Mouse (Mus musculus) forebrain, embryonic 13.5 days (tissue): ENCODE data around the gene Oaz3. TPM values are rescaled to one million over a fixed set of nuclear protein-coding genes. Genes with fewer than 3 reads are reported as not detected.

Experiments used
- ATAC-seq: fragments of 200-750 bp; cut with Nextera tagmentation; 2 replicates; pipeline ENCODE4 v1.8.0; 2017
- H3K27ac ChIP-seq: fragments of 300-500 bp; sonication (generic); 2 replicates; pipeline ENCODE4 v1.5.1; 2015; ENCODE audit warnings: inconsistent platforms, mild to moderate bottlenecking, moderate library complexity
- H3K27me3 ChIP-seq: fragments of 300-500 bp; sonication (generic); 2 replicates; pipeline ENCODE4 v1.6.1; 2015; ENCODE audit warnings: mild to moderate bottlenecking, inconsistent platforms
- H3K36me3 ChIP-seq: fragments of 300-500 bp; sonication (generic); 2 replicates; pipeline ENCODE4 v1.6.1; 2015; ENCODE audit warnings: mild to moderate bottlenecking, inconsistent platforms; ENCODE audit not compliant: poor library complexity, severe bottlenecking
- H3K4me1 ChIP-seq: fragments of 300-500 bp; sonication (generic); 2 replicates; pipeline ENCODE4 v1.6.1; 2015; ENCODE audit warnings: inconsistent platforms
- H3K4me2 ChIP-seq: fragments of 300-500 bp; sonication (generic); 2 replicates; pipeline ENCODE4 v1.6.1; 2015; ENCODE audit warnings: inconsistent platforms, mild to moderate bottlenecking, moderate library complexity
- H3K4me3 ChIP-seq: fragments of 300-500 bp; sonication (generic); 2 replicates; pipeline ENCODE4 v1.5.1; 2015; ENCODE audit warnings: mild to moderate bottlenecking, inconsistent platforms
- H3K9ac ChIP-seq: fragments of 300-500 bp; sonication (generic); 2 replicates; pipeline ENCODE4 v1.6.1; 2015; ENCODE audit warnings: mild to moderate bottlenecking, inconsistent platforms
- H3K9me3 ChIP-seq: fragments of 300-500 bp; sonication (generic); replicated peaks from 2 replicates; pipeline ENCODE4 v1.6.1; 2016; ENCODE audit warnings: inconsistent platforms
- WGBS: fragments of 180-500 bp; shearing (Covaris S2); methylation state at CpG from one replicate; pipeline ENCODE4 v1.1.7; 2015; 5-methylcytosine and 5-hydroxymethylcytosine counted together
- polyA plus RNA-seq: library from polyadenylated mRNA; unstranded; fragments of >200 nt; fragmentation: Nextera tagmentation; extraction: Ambion mirVana; gene quantifications from 2 replicates; pipeline ENCODE4 v1.2.1, GENCODE M21; 2015

Oaz3 gene
- polyA plus RNA-seq, 1 experiment from 2014 or later, result 1.4 TPM

DNA sequence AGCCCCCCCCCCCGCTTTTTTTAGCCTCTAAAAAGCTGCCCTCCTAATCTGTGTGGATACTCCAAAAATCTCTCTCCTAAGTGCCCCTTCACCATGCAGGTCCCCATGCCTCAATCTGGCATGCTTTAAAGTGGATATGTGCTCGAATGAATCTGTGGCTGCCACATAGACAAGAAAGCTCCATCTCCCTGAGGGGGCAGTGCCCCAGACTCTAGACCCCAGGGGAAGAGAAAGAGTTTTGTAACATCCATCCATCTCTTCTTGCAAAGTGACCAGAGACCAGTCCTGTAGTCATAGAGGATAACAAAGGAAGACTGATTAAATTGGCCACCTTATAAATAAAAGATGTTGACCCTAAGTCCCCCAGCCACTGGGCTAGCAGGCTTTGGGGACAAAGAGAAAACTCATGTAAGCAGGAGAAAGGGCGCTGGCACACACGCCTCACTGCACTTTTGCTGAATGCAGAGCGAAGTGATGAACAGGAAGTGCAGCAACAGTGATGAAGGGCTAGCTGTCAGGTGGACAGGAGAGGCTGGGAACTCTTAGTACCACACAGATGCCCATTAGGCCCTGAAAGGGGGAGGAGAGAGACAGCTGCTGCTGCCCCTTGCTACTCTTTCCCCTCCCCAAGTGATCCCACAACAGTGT, 43.9 kb downstream of the Oaz3 start:
- Histone ChIP-seq H3K9me3 (no peaks in the 10 kb centered on the region), H3K27ac (no peak overlapping the region), H3K36me3 (no peaks in the 10 kb centered on the region), H3K9ac (peak overlapping the region; percentile 71), H3K4me1 (peaks cover 34% of the 10 kb centered on the region), H3K4me2 (peak overlapping the region; percentile 65), H3K4me3 (peak overlapping the region; percentile 37), H3K27me3 (peaks cover 18% of the 10 kb centered on the region)
- ATAC-seq, result peak; percentile 5; the same call in 1 of the 2 replicates
- WGBS, result 10% methylated on average over 5 of the region's 5 CpGs

DNA sequence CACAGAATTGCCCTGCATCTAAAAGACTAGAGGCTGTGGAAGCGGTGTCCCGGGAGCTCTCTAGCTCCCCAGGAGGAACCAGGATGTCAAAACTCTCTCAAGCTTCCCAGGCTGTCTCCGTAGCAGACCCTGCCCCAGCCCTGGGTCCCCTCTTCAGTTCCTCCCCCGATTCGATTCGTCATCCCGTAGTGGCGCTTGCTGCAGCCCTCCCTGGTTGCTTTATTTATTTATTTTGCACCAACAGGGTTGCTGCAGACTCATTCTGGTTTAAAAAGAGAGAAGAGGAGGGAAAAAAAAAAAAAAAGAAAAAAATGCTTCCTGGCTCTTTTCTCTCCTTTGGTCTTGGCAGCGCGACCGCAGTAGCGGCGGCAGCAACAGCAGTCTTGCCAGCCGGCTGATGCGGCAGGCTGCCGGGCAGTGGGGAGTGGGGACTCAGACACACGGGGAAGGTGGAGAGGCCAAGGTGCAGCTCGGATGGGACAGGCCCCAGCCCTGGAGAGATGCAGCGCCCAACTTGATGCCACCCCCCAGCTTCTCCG, 44.7 kb downstream of the Oaz3 start:
- H3K4me2 ChIP-seq, result peak overlapping the region; percentile 65
- H3K9ac ChIP-seq, result peak overlapping the region; percentile 71
- H3K9me3 ChIP-seq, result no peaks in the 10 kb centered on the region
- peak; percentile 85 for ATAC-seq
- no peak overlapping the region for H3K27ac ChIP-seq
- peaks cover 26% of the 10 kb centered on the region for H3K4me1 ChIP-seq
- WGBS, result 2% methylated on average over 20 of the region's 20 CpGs
- H3K4me3 ChIP-seq, result peak overlapping the region; percentile 37
- H3K27me3 ChIP-seq, result peaks cover 18% of the 10 kb centered on the region
- no peaks in the 10 kb centered on the region for H3K36me3 ChIP-seq

DNA sequence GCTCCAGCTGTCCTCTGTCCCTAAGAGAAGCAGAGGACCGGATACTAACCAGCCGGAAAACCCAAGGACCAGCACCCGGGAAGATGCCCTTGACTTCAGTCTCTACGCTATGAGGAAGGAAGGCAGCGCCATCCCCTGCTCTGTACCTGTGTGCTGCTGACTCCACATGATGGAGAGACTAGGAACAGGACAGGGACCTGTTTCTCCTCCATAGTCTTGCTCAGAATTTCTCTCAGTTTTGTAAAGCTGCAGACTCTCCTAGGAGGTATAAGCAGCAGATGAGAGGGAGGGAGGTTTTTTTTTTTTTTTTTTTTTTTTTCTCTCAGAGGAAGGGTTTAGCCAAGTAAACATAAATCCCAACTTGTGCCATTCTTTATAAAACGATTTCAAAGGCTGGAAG, 45.5 kb downstream of the Oaz3 start, which contains the start of gene Lingo4:
Gene Lingo4, plus strand, starts transcription at position 301 of the 400 bp plus-strand sequence.
- Histone ChIP-seq H3K4me1 (peaks cover 21% of the 10 kb centered on the region), H3K4me3 (peak within 1 kb of the TSS; percentile 37), H3K9ac (peak within 1 kb of the TSS; percentile 71), H3K27me3 (peaks cover 18% of the 10 kb centered on the region), H3K36me3 (no peaks in the 10 kb centered on the region), H3K4me2 (peak within 1 kb of the TSS; percentile 65), H3K9me3 (no peaks in the 10 kb centered on the region), H3K27ac (no peak within 1 kb of the TSS)
- WGBS, result 75% methylated on average over 6 of the region's 6 CpGs
- ATAC-seq, result no peak

DNA sequence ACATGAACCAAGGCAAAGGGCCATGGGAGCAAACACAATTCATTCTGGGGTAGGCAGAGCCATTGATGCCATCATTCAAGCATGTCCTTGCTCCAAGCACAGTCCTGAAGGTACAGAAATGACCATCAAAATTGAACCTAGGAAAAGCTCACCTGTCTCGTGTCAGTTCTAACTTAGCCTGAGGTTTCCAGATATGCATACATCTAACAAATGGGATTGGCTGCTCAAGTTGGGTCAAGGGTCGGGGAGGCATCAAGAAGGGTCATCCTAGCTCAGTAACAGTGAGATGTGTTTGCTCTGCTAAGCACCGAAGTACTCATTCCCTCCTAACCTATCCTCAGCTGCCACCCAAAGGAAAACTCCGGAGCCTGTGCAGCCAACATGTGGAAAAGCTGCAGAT, 46.9 kb downstream of the Oaz3 start:
- no peak for ATAC-seq
- peaks cover 18% of the 10 kb centered on the region for H3K27me3 ChIP-seq
- no peak overlapping the region for H3K27ac ChIP-seq
- no peaks in the 10 kb centered on the region for H3K9me3 ChIP-seq
- H3K36me3 ChIP-seq, result no peaks in the 10 kb centered on the region
- no peak overlapping the region for H3K4me3 ChIP-seq
- WGBS, result 89% methylated on average over 4 of the region's 4 CpGs
- H3K9ac ChIP-seq, result no peak overlapping the region
- H3K4me2 ChIP-seq, result no peak overlapping the region
- peaks cover 21% of the 10 kb centered on the region for H3K4me1 ChIP-seq

DNA sequence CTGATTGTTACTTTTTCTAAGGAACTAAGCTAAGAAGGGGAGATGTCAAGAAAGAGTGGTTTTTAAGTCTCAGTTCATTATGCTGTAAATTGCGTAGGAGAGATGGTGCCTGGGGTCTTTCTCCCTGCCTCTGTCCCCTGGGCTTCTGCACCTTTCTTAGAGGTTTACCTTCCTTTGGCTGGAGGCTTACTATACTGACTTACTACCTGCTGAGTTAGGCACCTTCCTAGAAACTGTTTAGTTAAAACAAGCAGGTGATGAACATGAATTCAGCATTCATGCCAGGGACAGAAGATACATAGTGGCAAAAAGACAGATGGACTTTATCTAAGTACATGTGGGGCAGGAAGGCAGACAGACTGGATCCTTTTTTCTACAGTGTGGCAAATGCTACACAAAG, 47.4 kb downstream of the Oaz3 start:
- Histone ChIP-seq H3K4me2 (no peak overlapping the region), H3K4me1 (peaks cover 21% of the 10 kb centered on the region)
- WGBS, result 79% methylated on average over 1 of the region's 1 CpGs

DNA sequence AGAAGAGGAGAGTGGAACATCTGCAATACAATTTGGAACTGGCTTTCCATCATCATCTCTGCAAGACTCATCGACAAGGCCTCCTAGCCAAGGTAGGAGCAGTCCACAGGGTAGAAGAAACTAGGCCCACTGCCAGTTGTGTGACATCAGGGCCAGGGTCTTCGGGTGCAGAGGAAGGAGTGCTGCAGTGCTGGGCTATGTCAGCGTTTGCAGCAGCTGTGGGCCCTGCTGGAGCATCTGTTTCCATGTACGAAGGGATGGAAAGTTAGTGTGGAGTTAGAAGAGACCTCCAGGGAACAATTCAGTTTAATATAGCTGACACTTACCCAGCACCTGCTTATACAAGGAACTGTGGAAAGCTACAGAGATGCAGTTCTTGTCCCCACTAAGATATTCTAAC, 50.7 kb downstream of the Oaz3 start:
- Histone ChIP-seq H3K27me3 (peaks cover 13% of the 10 kb centered on the region), H3K4me3 (no peak overlapping the region), H3K4me2 (no peak overlapping the region), H3K9me3 (no peaks in the 10 kb centered on the region), H3K9ac (no peak overlapping the region), H3K27ac (no peak overlapping the region), H3K4me1 (no peaks in the 10 kb centered on the region), H3K36me3 (no peaks in the 10 kb centered on the region)
- ATAC-seq, result no peak
- 81% methylated on average over 4 of the region's 4 CpGs for WGBS

More for the DNA sequence above, 47.4 kb downstream of the Oaz3 start:
- no peak overlapping the region for H3K9ac ChIP-seq
- no peaks in the 10 kb centered on the region for H3K9me3 ChIP-seq
- no peaks in the 10 kb centered on the region for H3K36me3 ChIP-seq
- H3K4me3 ChIP-seq, result no peak overlapping the region
- H3K27ac ChIP-seq, result no peak overlapping the region
- H3K27me3 ChIP-seq, result peaks cover 18% of the 10 kb centered on the region
- no peak for ATAC-seq

DNA sequence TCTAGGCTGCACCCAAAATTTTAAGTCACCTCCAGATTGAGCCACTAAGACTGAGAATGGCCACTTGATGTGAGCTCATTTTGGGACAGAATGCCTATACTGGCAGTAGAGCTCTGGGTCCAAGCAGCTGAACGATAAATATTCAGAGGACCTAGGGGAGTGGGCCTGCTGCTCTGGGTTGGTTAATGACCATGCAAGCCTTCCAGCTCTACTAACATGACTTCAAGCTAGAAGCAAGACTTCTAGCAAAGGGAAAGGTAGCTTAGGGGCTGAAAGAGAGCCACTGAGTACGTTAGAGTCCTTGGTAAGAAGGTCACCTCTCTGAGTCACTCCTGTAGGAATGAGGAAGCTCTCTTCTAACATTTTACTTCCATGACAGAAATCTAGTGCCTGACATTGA, 51.6 kb downstream of the Oaz3 start:
- Histone ChIP-seq H3K36me3 (no peaks in the 10 kb centered on the region), H3K9me3 (no peaks in the 10 kb centered on the region), H3K27me3 (0 out of 2 replicates have a peak, but pooled peaks cover 7% of the 10 kb centered on the region), H3K4me1 (no peaks in the 10 kb centered on the region), H3K9ac (no peak overlapping the region), H3K27ac (no peak overlapping the region), H3K4me2 (no peak overlapping the region), H3K4me3 (no peak overlapping the region)
- ATAC-seq, result no peak
- WGBS, result 88% methylated on average over 2 of the region's 2 CpGs

DNA sequence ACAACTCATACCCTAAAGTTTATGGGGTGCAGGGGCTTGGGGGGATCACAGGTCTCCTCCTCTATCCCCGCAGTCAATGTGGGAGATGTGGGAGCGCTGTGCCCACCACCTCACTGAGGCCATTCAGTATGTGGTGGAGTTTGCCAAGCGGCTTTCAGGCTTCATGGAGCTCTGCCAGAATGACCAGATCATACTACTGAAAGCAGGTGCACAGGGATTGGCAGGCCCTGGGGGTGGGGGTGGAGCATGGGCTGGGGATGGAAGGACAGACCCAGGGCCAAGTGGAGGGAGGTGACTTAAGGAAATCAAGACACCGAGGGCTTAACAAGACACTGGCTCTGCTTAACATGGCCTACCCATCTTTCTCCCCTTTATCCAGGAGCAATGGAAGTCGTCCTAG, 52.7 kb downstream of the Oaz3 start:
- Histone ChIP-seq H3K27ac (no peak overlapping the region), H3K4me1 (no peaks in the 10 kb centered on the region), H3K4me3 (no peak overlapping the region), H3K36me3 (no peaks in the 10 kb centered on the region), H3K4me2 (no peak overlapping the region), H3K27me3 (no peaks in the 10 kb centered on the region), H3K9ac (no peak overlapping the region), H3K9me3 (no peaks in the 10 kb centered on the region)
- 82% methylated on average over 5 of the region's 5 CpGs for WGBS
- ATAC-seq, result no peak

DNA sequence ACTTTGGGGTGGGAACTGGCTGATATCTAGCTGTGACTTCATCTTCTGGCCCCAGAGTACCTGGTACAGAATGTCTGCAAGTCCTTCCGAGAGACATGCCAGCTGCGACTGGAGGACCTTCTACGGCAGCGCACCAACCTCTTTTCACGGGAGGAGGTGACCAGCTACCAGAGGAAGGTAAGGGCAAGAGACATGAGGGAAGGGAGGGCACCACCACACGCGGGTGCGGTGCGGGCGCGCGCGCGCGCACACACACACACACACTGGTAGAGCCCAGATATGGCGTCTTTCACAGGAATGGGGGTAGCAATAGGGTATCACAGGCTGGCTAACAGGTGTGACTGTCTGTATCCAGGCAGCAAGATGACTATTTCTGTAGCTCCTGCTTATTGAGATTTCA, 54.3 kb downstream of the Oaz3 start:
- H3K9me3 ChIP-seq, result no peaks in the 10 kb centered on the region
- H3K4me3 ChIP-seq, result no peak overlapping the region
- no peak overlapping the region for H3K27ac ChIP-seq
- no peaks in the 10 kb centered on the region for H3K36me3 ChIP-seq
- H3K4me1 ChIP-seq, result no peaks in the 10 kb centered on the region
- no peak overlapping the region for H3K4me2 ChIP-seq
- no peaks in the 10 kb centered on the region for H3K27me3 ChIP-seq
- H3K9ac ChIP-seq, result no peak overlapping the region
- ATAC-seq, result no peak
- WGBS, result 95% methylated on average over 16 of the region's 16 CpGs

DNA sequence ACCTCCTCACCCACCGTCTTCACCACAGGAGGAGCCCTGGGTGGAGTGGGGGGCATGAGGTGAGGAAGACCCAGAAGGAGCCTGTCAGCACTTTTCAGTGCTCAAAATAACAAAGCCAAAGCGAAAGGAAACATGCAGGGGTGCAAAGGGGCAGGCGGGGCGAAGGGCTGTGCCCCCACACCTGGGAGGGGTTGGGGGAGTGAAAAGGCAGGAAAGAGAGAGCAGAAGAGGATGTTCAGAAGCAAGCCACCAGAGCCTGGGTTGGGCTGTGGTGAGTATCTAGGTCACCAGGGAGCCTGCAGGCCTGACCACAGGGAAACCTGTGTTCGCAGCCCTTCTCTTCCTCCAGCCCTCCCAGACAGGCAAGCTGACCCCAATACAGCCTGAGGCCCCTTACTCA, 55.7 kb downstream of the Oaz3 start:
- H3K4me2 ChIP-seq, result no peak overlapping the region
- no peaks in the 10 kb centered on the region for H3K36me3 ChIP-seq
- H3K27me3 ChIP-seq, result no peaks in the 10 kb centered on the region
- H3K9me3 ChIP-seq, result no peaks in the 10 kb centered on the region
- H3K27ac ChIP-seq, result no peak overlapping the region
- H3K4me1 ChIP-seq, result no peaks in the 10 kb centered on the region
- no peak overlapping the region for H3K4me3 ChIP-seq
- 91% methylated on average over 5 of the region's 5 CpGs for WGBS
- ATAC-seq, result no peak
- H3K9ac ChIP-seq, result no peak overlapping the region

DNA sequence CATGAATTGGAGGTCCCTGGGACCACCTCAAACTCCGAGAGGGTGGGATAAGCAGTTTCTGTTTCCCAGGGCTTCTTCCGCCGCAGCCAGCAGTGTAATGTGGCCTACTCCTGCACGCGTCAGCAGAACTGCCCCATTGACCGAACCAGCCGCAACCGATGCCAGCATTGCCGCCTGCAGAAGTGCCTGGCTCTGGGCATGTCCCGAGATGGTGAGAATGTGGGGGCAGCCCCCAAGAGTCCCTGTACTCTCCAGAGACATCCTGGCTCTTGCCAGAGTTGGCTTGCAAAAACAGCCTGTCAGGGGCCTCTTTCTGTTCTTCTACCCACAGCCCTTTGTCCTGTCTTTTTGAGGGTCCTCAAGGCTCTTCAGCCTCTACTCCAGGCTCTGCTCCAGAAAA, 56.3 kb downstream of the Oaz3 start:
- 96% methylated on average over 10 of the region's 10 CpGs for WGBS
- Histone ChIP-seq H3K27ac (no peak overlapping the region), H3K9ac (no peak overlapping the region), H3K27me3 (no peaks in the 10 kb centered on the region), H3K4me3 (no peak overlapping the region), H3K4me1 (no peaks in the 10 kb centered on the region), H3K4me2 (no peak overlapping the region), H3K36me3 (no peaks in the 10 kb centered on the region), H3K9me3 (no peaks in the 10 kb centered on the region)
- ATAC-seq, result no peak

DNA sequence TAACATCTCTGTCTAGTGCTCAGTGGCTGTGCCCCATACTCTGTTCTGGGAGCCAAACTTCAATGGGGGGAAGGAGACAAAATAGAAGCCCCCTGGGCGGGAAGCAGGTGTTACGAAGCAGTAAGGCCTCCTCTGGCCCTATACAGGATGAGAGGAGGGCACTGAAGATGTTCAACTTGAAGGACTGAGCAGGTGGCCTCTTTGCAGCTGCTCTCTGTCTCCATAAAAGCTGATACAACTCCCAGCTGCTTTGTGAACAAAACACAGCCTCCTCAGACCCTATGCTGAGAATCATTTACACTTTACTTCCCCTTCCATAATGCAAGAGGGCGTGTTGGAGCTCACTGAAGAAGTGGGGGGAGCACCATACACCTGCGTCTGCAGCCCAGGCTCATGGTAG, 57.0 kb downstream of the Oaz3 start:
- no peaks in the 10 kb centered on the region for H3K27me3 ChIP-seq
- H3K27ac ChIP-seq, result no peak overlapping the region
- no peaks in the 10 kb centered on the region for H3K9me3 ChIP-seq
- no peak for ATAC-seq
- no peak overlapping the region for H3K9ac ChIP-seq
- 67% methylated on average over 4 of the region's 4 CpGs for WGBS
- H3K4me3 ChIP-seq, result no peak overlapping the region
- no peaks in the 10 kb centered on the region for H3K36me3 ChIP-seq
- no peaks in the 10 kb centered on the region for H3K4me1 ChIP-seq
- H3K4me2 ChIP-seq, result no peak overlapping the region

DNA sequence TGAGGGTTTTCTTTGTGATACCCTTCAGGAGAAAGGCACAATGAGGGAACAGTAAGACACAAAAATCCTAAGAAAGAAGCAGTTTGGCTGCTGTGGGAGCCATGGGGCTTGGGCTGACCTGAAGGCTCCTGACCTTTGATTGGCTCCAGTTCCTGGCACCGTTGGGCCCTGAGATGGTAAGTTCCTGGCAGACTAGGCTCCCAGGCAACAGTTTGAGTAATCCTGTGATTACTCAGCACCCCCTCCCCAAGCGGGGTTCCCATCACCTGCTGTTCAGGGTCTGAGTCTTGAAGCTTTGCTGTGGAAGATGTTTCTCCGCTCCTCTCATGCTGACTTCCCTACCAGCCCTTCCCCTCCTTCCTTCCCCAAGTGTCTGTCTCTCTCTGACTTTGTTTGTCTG, 60.2 kb downstream of the Oaz3 start:
- Histone ChIP-seq H3K4me2 (no peak overlapping the region), H3K9me3 (no peaks in the 10 kb centered on the region), H3K4me1 (no peaks in the 10 kb centered on the region), H3K27ac (no peak overlapping the region), H3K27me3 (no peaks in the 10 kb centered on the region), H3K9ac (no peak overlapping the region), H3K36me3 (no peaks in the 10 kb centered on the region), H3K4me3 (no peak overlapping the region)
- ATAC-seq, result no peak
- 61% methylated on average over 3 of the region's 3 CpGs for WGBS
